Mouse (Mus musculus) kidney, postnatal 25 days (tissue): ENCODE measurements around the gene Igsf11.
A peak's percentile ranks its signal among the peaks of the same experiment; 100 is the strongest.

ENCODE experiments used
- DNase-seq, 2 experiments: peaks; one replicate each; pipeline ENCODE4 v3.0.0; 2021; ENCODE audit warnings: mixed read lengths in 2 of 2

Igsf11 gene

DNA sequence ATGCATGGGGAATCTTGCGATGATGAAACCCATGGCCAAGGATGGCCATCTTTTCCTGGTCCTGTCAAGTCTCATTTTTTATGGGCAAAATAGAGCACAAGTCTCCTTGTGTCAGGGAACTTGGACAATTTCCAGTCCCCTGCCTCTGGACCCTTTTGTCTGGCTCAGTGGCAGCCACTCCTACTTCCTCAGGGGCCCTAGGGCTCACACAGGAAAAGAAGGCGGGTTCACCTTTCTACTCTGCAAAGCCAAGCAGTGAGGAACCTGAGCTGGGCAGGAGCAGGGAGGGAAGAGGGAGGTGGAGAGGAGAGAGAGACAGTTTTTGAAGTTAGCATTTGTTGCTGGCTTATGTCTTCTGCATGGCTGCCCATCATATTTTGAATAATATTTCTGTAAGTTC is 93.9 kb downstream of the Igsf11 start:
- DNase-seq = no peak

DNA sequence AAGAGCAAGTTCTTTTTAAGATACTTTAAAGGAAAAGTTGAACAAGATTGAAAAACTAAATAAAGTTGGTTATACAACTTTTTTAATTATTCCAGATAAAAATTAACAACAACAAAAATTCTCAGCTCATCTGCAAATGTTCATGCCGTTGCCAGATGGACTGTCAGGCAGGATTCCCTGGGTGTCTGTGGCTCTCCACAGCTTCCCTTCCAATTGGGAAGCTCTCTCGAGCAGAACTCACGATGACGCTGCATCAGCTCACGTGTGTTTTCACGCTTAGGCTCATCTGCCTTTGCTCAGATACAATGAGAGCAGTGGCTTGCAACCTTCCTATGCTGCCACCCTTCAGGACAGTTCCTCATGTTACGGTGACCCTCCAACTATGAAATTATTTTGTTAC is 101.2 kb downstream of the Igsf11 start:
- no peak for DNase-seq

DNA sequence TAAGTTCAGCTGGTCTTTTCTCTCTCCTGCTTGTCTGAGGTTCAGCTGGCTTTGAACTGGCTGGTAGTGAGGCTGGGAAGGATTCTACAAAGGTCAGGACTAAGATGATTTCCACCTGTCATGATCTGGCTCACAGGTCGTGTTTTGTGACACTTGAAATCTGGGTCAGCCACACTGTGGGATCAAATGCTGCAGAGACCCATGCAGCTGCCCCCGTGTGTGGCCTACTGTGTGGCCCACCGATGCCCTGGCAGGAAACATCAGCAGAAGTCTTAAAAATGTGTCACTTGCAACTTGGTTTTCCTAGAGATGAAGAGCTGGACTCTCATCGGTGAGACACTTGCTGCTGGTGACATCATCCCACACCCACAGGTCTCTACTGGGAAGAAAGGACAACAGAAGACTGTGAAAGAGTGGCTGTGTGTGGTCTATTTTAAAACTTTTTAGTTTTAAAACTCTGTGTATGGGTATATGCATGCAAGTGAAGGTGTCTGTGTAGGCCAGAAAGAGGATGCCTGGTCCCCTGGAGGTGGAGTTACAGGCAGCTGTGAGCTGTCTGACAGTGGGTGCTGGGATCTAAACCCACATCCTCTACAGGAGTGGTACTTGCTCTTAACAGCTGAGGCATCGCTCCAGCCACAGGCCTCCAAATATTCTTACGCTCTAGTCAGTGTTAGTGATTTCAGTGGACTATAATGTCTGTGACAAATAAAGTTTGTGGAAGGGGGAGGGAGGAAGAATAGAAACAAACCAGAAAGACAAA is 106.2 kb downstream of the Igsf11 start:
- no peak for DNase-seq

DNA sequence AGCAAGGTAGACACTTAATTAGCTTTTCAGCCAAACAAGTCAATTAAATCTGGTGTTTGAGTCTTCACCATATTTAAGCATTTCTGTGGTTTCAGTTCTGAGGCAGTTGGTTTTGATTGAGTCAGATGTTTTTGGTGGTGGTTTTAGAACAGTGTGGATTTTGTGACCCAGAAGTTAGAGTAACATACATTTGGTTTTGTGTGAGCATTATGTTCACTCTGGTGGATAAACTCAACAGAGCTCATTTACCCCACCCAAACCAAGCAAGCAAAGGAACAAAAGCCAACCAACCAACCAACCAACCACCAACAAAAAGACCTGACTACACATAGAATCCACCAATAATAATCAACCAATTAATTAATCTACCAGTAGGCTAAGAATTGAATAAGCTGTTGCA is 106.8 kb downstream of the Igsf11 start:
- no peak for DNase-seq

- DNase-seq = peak in 1 of 2 experiments; percentile 52
These were observed 114.5 kb downstream of the Igsf11 start for GRCm38 (mm10) chr16:39006978-39007377.

- DNase-seq = no peak
These were observed 127.0 kb downstream of the Igsf11 start for GRCm38 (mm10) chr16:39019449-39019848.

GRCm38 (mm10) chr16:39025989-39026736 is 133.7 kb downstream of the Igsf11 start:
- no peak for DNase-seq

DNA sequence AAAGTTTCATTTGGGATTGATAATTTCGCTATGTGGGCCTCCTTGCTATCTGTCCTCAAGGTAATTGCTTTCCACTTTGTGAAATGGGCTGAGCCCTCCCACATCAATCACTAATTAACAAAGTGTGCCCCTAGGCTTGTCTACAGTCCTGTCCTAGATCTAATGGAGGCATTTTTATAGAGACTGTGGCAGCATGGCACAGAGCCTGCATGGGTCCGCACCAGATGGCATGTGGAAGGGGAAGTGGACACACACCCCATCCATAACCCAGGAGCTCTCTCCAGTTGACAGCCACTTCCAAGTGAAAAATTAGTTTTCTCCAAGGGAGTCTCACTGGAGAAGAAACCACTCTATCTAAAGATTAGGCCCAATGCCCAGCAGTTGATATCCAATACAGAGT is 138.9 kb downstream of the Igsf11 start:
- no peak for DNase-seq

DNA sequence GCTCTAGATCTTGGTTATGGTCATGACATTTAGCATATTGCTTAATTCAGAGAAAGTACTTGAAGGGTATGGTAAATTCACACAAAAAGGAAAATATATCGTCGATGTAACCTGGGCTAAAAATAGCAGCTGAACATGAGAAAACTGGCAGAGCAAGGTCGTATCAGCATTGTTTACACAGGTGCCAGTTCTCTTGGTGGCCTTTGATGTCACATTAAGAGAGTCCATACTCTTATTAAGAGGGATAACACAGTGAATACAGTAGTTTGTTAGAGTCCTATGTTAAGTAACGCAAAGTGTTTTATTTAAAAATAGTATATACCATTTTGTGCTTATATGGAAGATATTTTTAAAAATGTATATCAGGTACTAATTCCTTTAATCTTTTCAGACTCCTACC is 144.8 kb downstream of the Igsf11 start:
- DNase-seq = no peak

- no peak for DNase-seq
These were observed 151.9 kb downstream of the Igsf11 start for GRCm38 (mm10) chr16:39044381-39044780.

DNA sequence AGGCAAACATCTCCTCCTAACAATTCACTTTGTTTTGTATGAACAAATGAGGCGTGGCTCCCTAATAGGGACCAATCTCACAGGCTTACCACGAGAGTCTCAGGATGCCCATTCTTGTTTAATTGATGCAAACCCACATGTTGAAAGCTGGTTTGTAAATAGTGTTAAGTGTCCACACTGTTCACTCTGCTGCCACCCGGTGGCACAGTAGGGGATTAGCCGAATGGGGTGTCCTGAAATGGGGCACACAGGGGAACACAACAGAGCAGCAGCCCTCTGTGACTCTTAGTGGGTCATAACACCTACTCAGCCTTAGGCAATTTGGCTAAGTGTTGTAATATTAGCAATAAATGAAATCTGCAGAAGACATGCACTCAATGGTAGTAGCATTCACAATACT is 156.4 kb downstream of the Igsf11 start:
- DNase-seq = peak; percentile 57 to 60

- peak; percentile 73 to 79 for DNase-seq
These were observed 160.5 kb downstream of the Igsf11 start for GRCm38 (mm10) chr16:39052971-39053370.

- no peak for DNase-seq
These were observed 161.3 kb downstream of the Igsf11 start for GRCm38 (mm10) chr16:39053779-39054178.

DNA sequence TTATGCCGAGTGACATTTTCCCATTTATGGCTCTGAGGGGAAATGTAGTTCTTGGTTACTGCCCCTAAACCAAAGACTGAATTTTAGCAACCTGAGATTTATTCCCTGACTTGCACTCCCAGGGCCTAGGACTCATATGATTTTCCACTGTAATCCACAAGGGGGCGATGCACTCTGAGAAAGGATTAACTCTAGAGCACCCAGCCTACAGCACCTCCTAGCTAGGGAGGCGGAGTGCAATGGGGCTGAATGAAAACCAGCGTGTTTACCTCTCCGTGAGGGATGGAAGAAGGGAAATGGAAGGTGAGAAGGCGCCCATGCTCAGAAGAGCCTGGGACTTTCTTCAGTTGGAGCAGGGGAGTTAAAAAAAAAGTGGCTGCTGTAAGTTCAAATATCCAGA is 163.6 kb downstream of the Igsf11 start:
- peak; percentile 40 to 56 for DNase-seq

DNA sequence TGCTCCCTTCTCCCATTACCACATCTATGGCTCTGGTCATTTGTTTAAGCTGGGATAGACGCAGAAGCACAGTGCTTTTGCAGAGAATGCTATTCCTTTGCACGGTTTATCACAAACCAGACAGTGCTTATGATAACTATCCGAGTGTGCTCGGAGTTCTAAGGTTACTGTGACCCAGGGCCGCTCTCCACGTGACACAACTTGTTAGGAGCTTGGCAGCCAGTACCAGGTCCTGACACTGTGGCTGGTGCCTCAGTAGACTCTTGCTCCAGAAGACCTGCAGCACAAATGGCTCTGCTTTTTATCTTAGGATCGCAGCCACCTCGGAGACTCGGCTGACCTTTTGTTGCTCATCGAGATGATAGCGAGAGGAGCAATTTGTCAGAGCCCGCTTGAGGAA is 164.5 kb downstream of the Igsf11 start:
- peak; percentile 28 to 44 for DNase-seq

DNA sequence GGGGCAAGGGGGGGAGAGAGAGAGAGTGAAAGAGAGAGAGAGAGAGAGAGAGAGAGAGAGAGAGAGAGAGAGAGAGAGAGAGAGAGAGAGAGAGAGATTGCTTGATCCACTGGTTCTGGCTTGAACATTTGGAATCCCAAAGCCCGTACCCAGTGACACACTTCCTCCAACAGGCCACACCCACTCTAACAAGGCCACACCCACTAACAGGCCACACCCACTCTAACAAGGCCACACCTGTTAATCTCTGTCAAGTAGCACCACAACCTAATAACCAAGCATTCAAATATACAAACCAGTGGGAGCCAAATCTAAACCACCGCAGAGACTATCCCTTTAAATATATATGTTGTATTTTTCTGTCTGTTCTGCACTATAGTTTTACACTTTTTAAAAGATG is 166.4 kb downstream of the Igsf11 start:
- no peak for DNase-seq

GRCm38 (mm10) chr16:39062596-39062995 is 170.1 kb downstream of the Igsf11 start:
- peak in 1 of 2 experiments; percentile 59 for DNase-seq

DNA sequence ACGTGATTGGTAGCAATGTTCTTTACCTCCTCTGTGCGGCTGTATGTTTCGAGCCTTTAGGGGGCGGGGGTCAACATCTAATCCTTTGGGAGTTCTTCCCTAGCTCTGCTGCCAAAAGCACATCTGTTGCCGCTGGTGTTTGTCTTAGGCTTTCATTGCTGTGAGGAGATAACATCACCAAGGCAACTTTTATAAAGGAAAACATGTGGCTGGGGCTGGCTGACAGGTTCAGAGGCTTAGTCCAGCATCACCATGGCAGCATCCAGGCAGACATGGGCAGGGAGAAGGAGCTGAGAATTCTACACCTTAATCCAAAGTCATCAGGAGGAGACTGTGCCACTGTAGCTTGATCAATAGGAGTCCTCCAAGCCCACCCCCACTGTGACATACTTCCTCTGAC is 173.1 kb downstream of the Igsf11 start:
- no peak for DNase-seq

DNA sequence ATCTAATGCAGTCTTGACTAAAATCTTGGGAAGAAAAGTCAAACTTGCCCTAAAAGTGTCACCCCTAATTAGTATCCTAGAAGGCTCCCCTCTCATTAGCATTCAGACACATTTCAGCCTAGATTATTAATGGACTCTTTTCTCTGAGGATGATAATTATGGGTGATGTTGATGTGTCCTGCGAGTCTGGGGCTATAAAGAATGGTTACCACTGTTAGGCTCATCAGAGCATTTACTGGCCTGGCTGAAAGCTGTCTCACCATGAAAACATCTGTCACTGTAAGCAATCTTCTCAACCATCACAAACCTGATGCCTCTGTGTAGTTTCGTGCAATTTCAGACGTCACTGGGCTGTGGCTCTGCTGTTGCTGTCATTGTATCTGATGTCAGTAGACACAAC is 179.0 kb downstream of the Igsf11 start:
- no peak for DNase-seq
